12 mouse cellular contexts compared by ENCODE assay signal in the genomic region with DNA sequence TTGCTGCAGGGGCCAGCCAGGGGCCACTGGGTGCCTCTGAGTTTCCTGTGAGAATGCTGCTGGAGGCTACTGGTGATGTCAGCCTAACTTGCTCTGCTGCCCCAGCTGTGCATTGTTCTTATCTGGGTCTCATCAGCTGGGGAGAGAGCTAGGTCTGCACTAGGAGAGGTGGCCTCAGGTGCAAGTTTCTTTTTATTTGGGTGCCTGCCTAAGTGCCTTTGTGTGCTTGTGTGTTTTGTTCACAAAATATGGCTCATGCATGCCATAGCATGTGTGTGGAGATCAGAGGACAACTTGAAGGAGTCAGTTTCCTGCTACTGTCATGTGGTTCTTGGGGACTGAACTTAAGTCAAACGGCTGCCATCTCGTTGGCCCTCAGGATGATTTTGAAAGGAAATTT. TPM values are rescaled to one million over a fixed set of nuclear protein-coding genes. Genes with fewer than 3 reads are reported as not detected.
DNase-seq lines count a peak whose midpoint lies in the region; ATAC-seq and TF ChIP-seq lines count a peak whose summit lies in the region.
"Had no signal": no experiment of that assay in that cellular context is flagged by ENCODE, and none has a peak within 500 bp of the region (broad histone marks: within the 10 kb centered on the region; RNA-seq: fewer than 3 reads in every experiment).

No protein-coding gene starts in this region.

- WGBS in spleen, adult 2 months, result 3% methylated on average over 2 of the region's 2 CpGs
- 80% methylated on average over 2 of the region's 2 CpGs for WGBS in kidney, embryonic 15.5 days

- peaks cover 9% of the 10 kb centered on the region; the same call in 1 of the 2 replicates for H3K4me1 ChIP-seq in spleen, adult 2 months (ENCODE audit: control insufficient read depth, insufficient read depth, insufficient read length)
- peaks cover 5% of the 10 kb centered on the region; the same call in 1 of the 2 replicates for H3K4me1 ChIP-seq in kidney, embryonic 15.5 days

- H3K4me3 ChIP-seq in gastrocnemius, adult 2 months, result no peak overlapping the region
- no peak overlapping the region for H3K4me3 ChIP-seq in spleen, adult 2 months (ENCODE audit: extremely low read depth, insufficient read depth, insufficient read length)
- H3K4me3 ChIP-seq in kidney, embryonic 15.5 days (replicated peaks), result no peak overlapping the region

- no peak for TF ChIP-seq POLR2A in spleen, adult 2 months (IDR thresholded peaks at IDR 0.05; ENCODE audit: low read depth, low read length)

- no peak for ATAC-seq in kidney, embryonic 15.5 days (replicated peaks; ENCODE audit: low FRiP score)
- ATAC-seq: forebrain, postnatal 0 days; Patski had no signal

- no peak for DNase-seq in gastrocnemius, adult 2 months
- no peak for DNase-seq in gastrocnemius, adult 8-10 months (ENCODE audit: low spot score in 2 of 2)
- peak in 1 of 2 experiments; percentile 17 for DNase-seq in spleen, adult 2 months (ENCODE audit: low read depth in 1 of 2, low spot score in 2 of 2)
- DNase-seq in spleen, adult 12 weeks (ENCODE audit: low spot score), result no peak
- peak; percentile 77 for DNase-seq in naive thymus-derived CD4-positive, alpha-beta T cell, adult 2 months (ENCODE audit: low read depth)
- no peak for DNase-seq in left cerebral cortex, postnatal 4 days
- no peak for DNase-seq in cerebellum, postnatal 36 days
- DNase-seq: adrenal gland, adult 8-10 months; forebrain, postnatal 0 days had no signal

- intact Hi-C loops in gastrocnemius, adult 2 months (cut with DNase I), result loop anchor here (5.0 kb wide), 1 partner anchor 47 kb away; a partner anchor contains a TSS
- intact Hi-C loops in left cerebral cortex, postnatal 4 days (cut with DNase I), result no loop called here

- no peak overlapping the region for H3K4me2 ChIP-seq in kidney, embryonic 15.5 days

- peak overlapping the region; percentile 38; the same call in 1 of the 2 replicates for H3K27ac ChIP-seq in gastrocnemius, adult 2 months
- H3K27ac ChIP-seq in spleen, adult 2 months (ENCODE audit: insufficient read depth, low read length), result 0 out of 2 replicates have a peak overlapping the region, but pooled peaks have one; percentile 32
- no peak overlapping the region for H3K27ac ChIP-seq in kidney, embryonic 15.5 days
- H3K27ac ChIP-seq: kidney, postnatal 0 days had no signal

- H3K36me3 ChIP-seq in spleen, adult 2 months (ENCODE audit: control insufficient read depth, insufficient read depth, low read length), result peaks cover 5% of the 10 kb centered on the region
- 0 out of 2 replicates have a peak, but pooled peaks cover 5% of the 10 kb centered on the region for H3K36me3 ChIP-seq in kidney, embryonic 15.5 days

- H3K9ac ChIP-seq in kidney, embryonic 15.5 days, result no peak overlapping the region
- H3K9ac ChIP-seq: forebrain, postnatal 0 days had no signal

- no peak for TF ChIP-seq CTCF in gastrocnemius, adult 2 months (IDR thresholded peaks at IDR 0.05)
- TF ChIP-seq CTCF in spleen, adult 2 months (IDR thresholded peaks at IDR 0.05; ENCODE audit: extremely low read depth, insufficient read depth, insufficient read length, insufficient replicate concordance), result no peak

- no peaks in the 10 kb centered on the region for H3K9me3 ChIP-seq in kidney, embryonic 15.5 days (replicated peaks)

- no peaks in the 10 kb centered on the region for H3K27me3 ChIP-seq in spleen, adult 2 months (ENCODE audit: control insufficient read depth, insufficient read depth, low read length)
- no peaks in the 10 kb centered on the region for H3K27me3 ChIP-seq in kidney, embryonic 15.5 days
- H3K27me3 ChIP-seq: Patski had no signal

RNA-seq across cellular contexts. Expression of a gene that starts 46.6 kb away (rescaled TPM):
- 10 to 100 TPM; 31.3 to 32.9 TPM for total RNA-seq in gastrocnemius, adult 2 months (2021)
- total RNA-seq in gastrocnemius, adult 8-10 months (2022), result 10 to 100 TPM; 23.4 to 30.2 (median 28.0) TPM
- 62.4 and 69.4 TPM in 2 replicates for polyA plus RNA-seq in spleen, adult 2 months (2012; rRNA removed)
- total RNA-seq in left cerebral cortex, postnatal 4 days (2021), result 100 to 1,000 TPM; 132 to 138 TPM
- polyA plus RNA-seq in kidney, embryonic 15.5 days (2015; fragmentation: Nextera tagmentation; extraction: Ambion mirVana), result 30.0 and 33.6 TPM in 2 replicates
